Mouse (Mus musculus): ENCODE measurements around the gene Pgf. TPM values are rescaled to one million over a fixed set of nuclear protein-coding genes. Genes with fewer than 3 reads are reported as not detected.
A peak's percentile ranks its signal among the peaks of the same experiment; 100 is the strongest.

Gene Pgf
- not detected in 2 replicates for total RNA-seq (2015; ENCODE audit: low replicate concordance)
- total RNA-seq (2017; ENCODE audit: low replicate concordance) = not detected in 2 replicates

DNA sequence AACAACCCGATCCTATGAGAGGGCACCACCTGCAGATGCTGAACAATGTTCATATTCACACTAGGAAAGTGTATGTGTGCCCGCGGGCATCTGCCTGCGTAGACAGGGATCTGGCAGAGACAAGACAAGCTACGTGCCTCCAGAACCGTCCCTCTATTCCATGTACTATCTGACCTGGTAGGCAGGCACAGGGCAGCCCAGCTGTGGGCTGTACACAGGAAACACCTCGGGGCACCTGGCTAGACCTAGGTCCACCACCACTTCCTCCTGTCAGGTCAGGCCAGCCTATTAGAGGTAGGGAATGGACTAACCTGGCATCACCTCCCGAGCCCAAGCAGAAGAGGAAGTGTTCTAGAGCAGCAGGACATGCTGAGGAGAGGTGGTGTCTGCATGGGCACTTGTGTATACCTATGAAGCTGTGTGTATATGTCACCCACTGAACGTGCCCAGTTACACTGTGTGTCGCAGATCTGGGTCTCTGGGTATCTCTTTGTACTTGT is at the start of gene Pgf:
TSS of gene Pgf (minus strand) at position 51 of the 500 bp plus-strand sequence.
- no peak for ATAC-seq (replicated peaks; ENCODE audit: low FRiP score, poor library complexity, severe bottlenecking)

DNA sequence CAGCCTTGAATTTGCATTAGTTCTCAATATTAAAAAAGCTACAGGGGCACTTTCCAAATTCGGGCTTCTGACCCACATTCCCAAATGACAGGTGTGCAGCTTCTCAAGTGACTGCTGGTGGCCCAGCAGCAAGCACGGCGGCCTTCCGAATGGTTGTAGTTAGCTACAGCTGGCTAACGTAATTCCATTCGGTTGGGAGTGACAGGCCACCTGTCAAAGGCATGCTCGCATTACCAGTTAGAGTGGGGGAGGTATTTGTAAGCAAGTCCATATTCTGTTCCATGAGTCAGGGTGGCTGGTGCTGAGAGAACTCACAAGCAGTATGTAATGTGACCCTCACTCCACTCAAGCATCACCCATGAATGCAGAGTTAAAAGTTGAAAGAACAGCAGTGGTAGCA is 49.6 kb upstream of the Pgf start:
- ATAC-seq (replicated peaks; ENCODE audit: low FRiP score, poor library complexity, severe bottlenecking) = no peak

DNA sequence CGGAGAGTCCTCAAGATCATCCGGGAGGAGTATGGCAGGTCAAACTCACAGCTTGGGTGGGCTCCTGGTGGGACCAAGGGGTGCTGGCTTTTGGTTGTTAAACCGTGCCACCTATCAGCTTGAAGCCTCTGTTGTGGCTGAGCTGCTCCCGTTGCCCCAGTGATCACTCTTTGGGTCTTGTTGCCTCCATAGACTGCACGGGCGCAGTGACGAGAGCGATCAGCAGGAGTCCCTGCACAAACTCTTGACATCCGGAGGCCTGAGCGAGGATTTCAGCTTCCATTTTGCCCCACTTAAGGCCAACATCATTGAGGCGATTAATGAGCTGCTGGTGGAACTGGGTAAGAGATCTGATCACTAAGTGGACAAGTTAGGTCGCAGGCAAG is 42.3 kb upstream of the Pgf start:
- peak; percentile 26 for ATAC-seq (replicated peaks; ENCODE audit: low FRiP score, poor library complexity, severe bottlenecking)

DNA sequence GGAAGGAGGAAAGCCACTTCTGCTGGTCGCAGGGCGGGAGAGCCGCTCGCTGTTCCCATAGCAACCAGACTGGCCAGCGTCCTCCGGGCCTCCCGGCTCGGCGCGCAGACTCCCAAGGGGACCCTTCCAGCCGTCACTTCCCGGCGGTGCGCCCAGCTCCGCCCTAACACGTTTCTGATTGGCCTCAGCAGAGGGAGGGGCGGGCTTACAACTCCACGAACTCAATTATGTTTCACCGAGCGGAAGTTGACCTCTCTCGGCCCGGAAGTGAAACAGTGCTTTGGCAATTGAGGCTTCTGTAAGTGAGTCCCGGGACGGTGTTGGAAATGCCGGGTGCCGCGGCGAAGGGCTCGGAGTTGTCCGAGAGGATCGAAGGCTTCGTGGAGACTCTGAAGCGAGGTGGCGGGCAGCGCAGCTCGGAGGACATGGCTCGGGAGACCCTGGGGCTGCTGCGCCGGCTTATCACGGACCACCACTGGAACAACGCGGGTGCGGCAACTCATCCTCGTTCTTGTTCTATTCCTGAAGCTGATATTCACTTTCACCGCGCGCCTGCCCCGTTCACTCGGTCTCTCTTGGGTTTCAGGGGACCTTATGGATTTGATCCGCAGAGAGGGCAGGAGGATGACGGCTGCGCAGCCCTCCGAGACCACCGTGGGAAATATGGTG is 41.8 kb upstream of the Pgf start, which contains the start of gene Eif2b2:
TSS of gene Eif2b2 (plus strand) at position 246 of the 669 bp plus-strand sequence.
- ATAC-seq (replicated peaks; ENCODE audit: low FRiP score, poor library complexity, severe bottlenecking) = peak; percentile 97

DNA sequence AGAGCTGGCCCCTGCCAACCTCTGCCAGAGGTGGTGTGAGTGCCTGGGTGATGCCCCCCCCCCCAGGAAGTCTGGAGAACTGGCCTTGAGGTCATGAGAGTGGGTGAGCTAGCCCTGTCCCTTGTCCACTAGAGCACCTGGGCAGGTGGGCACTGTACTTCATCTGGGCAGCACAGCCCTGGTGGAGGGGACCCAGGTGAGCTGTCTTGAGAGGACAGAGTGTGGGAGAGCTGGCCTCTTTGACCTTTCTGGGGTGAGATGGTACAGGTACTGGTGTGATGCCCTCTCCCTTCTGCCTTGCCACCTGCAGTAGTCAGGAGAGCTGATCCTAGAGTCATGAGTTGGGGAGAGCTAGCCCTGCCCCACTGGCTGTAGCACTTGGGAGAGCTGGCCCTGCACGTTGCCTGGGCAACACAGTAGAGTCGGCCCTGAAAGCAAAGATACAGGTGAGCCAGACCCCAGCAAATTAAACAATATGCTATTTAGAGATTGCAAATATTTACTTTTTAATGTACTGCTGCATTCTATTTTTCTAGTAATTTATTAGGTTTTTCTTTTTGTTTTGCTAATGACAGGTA is 40.2 kb upstream of the Pgf start:
- no peak for ATAC-seq (replicated peaks; ENCODE audit: low FRiP score, poor library complexity, severe bottlenecking)

DNA sequence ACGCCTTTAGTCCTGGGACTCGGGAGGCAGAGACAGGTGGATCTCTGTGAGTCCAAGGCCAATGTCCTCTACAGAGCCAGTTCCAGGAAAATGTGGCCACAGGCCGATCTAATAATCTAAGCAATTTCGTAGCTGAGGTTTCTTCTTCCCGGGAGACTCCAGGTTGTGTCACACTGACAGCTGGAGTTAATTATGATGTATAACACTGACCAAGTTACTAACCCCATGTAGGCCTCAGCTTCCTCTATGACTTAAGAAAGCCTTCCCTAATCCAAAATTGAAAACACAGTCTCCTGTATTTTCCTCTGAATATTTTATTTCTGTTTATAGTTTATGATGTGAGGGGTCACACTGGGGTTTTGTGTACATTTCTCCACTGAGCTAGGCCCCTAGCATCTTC is 37.4 kb upstream of the Pgf start:
- ATAC-seq (replicated peaks; ENCODE audit: low FRiP score, poor library complexity, severe bottlenecking) = no peak

DNA sequence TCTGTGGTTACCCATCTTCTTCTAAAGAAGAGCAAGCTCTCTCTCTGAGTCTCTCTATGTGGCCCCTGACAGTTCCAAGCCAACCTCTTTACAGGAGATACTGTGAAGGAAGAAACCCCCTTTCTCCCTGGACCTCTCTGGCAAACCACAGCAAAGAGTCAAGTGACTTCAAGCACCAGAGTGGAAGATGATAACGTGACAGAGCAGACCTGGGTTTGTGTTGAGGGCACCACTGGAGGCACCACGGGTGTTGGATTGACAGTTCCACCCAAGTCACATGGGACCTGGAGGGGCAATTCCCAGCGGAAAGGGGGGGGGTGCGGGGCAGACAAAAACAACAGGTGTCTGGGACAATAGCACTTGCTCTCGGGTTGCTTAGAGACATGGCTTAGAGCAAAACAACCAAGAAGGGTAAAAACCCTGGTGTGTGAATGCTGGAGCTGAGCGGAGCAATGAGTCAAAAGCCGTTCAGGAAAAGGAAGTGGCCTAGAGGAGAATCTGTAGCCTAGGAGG is 31.2 kb upstream of the Pgf start:
- no peak for ATAC-seq (replicated peaks; ENCODE audit: low FRiP score, poor library complexity, severe bottlenecking)

DNA sequence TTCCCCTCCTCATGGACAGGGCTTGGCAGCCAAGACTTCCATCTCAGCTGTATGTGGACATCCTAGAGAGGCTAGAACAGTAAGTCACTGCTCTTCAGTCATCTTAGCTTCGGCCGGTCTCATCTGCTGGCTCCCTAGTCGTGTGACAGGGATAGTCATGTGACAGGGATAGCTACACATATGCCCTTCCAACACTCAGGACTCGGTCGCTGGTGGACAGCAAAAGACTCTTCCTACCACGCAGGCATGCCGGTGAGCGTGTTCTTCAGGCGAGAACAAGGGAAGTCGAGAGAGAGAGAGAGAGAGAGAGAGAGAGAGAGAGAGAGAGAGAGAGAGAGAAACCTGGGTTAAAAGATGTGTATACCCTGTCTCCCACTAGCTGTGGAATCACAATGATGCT is 27.8 kb upstream of the Pgf start:
- ATAC-seq (replicated peaks; ENCODE audit: low FRiP score, poor library complexity, severe bottlenecking) = no peak

DNA sequence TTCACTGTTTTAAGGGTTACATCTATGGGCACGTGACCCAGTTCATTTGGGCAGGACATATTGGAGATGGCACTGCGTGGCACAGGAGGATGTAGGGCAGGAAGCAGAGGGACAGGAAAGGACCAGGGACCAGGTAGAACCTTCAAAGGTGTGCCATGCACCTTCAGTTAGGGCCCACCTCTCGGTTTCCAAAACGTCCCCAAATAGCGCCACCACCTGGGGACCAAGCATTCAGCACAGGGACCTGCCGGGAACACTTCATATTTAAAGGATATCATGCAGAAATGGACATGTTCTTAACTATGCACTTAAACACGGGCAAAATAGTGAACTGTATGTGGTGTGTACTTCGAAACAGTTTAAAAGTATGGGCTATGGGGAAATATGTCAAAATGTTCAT is 26.5 kb upstream of the Pgf start:
- no peak for ATAC-seq (replicated peaks; ENCODE audit: low FRiP score, poor library complexity, severe bottlenecking)

DNA sequence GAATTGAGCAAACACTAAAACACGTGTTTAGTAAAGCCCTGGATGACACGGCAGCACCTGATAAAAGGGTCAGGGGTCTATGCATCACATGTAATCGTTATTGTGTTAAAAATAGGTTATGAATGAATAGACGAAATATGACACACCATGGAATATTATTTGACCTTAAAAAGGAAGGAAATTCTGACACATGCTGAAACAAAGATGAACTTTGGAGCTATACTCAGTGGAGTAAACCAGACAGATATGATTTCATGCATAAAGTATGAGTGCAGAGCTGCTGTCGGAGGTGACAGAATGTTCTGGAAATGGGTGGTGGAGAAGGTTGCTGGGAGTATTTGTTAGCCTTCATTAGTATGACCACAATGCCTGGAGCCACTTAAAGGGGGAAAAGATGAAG is 26.1 kb upstream of the Pgf start:
- ATAC-seq (replicated peaks; ENCODE audit: low FRiP score, poor library complexity, severe bottlenecking) = no peak

DNA sequence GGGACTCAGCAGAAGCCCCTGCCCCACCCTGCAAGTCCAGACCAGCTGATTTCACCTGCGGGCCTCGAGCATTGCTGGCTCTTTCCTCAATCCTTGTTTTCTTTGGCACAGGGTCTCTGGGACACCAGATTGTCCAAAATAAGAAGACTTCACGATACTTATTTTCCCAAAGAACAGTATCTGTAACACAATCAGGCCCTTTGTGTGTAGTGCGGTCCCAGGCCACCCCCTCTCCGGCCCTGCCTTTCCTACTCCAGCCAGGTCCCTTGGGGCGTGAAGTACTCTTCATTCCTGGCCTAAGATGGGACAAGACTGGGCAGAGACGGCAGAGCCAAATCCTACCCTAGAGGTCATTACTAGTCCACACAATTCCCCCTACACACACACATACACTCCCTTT is 24.6 kb upstream of the Pgf start:
- ATAC-seq (replicated peaks; ENCODE audit: low FRiP score, poor library complexity, severe bottlenecking) = no peak

DNA sequence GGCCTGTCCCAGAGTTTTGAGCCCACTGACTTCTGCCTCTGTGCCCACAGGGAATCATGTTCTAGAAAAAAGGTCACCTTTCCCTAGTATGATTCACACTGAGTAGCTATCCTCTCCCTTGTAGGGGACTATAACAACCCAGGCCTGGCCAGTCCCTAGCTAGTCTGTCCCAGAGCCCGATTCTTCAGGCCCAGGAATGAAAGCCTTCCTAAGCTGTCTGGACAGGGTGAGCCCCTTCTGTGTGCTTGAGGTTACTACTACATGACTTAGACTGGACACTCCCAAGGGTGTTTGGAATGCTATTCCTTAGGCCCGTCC is 24.2 kb upstream of the Pgf start:
- no peak for ATAC-seq (replicated peaks; ENCODE audit: low FRiP score, poor library complexity, severe bottlenecking)

DNA sequence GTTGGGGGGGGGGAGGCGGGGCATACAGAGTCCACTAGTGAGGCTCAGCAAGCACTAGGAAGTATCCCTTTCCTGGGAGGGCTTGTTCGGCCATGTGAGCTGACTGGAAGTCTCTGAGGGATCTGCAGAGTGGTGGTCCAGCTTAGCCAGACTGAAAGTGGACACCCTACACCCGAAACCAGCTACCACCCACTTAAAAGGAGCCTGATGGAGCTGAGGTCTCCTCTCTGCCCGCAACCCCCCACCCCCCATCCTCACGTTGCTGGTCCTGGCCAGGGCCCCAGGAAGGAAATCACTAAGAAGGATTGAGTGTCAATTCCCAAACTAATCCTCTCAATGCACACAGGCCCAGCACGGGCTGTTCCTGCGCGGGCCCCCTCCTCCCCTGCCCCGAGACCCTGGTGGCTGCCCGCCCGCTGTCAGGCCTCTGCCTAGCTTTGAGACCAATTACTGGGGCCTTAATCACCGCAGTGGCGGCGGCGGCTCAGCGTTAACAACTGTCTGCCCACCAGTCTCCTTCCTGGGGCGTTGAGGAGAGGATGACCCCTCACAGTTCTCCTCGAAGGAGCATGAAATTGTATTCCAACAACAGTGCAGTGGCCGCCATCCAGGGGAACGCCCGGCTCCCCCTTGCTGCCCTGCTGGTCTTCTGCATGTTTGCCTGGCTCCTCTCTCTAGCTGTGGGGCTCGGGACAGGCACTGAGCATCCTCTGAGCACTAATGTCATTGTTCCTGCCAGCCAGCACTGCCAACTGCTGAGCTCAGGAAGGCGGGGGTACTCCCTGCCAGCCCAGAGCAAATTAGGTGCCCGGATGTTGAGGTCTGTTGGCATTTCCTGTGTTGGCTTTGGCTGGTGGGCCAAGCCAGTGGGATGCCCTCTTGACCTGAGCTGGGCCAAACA is 23.6 kb upstream of the Pgf start:
- no peak for ATAC-seq (replicated peaks; ENCODE audit: low FRiP score, poor library complexity, severe bottlenecking)

DNA sequence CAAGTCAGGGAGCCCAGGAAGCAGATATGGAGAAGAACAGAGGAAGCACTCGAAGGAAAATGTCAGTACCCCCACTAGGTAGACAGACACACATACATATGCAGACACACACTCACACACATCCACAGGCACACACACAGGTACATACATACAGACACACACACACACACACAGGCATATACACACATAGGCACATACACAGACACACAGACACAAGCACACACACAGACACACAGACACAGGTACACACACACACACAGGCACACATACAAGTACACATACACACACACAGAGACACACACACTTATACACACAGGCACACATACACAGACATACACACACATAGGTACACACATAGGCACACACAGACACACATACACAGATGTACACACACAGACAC is 22.4 kb upstream of the Pgf start:
- ATAC-seq (replicated peaks; ENCODE audit: low FRiP score, poor library complexity, severe bottlenecking) = no peak

DNA sequence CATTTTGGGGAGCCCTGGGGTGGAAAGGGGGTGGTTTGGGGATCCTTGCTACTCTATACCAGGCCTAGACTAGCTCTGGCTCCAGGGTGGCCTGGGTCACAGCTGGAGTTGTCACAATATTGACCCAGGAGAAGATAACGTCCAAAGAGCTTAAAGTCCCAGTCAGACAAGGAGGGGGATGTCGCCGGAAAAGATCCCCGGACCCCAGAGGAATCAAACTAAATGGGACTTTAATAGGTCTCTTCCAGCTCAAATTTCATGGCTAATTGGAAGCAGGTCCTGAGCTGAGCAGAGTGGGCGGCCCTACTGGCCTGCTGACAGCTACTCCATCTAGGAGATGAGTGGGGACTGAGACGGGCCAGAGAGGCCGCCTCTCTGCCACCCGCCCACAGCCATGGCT is 20.3 kb upstream of the Pgf start:
- no peak for ATAC-seq (replicated peaks; ENCODE audit: low FRiP score, poor library complexity, severe bottlenecking)

DNA sequence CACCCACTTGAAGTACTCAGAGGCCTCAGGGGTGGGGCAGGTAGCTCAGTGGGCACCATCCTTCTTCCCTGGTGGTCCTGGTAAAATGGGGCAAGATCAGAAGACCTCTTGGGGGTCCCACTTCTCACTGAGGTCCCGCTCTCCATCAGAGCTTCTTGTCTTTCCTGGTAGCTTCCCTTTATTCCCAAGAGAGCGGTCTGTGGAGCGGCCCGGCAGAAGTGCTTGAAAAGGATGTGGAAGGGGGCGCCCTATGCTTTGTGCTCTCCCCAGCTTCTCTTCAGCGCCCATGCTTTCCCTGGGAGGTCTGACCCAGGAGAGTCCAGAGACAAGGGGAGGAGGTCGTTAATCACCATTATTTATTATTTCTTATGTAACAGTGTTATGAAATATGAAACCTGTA is 19.8 kb upstream of the Pgf start:
- no peak for ATAC-seq (replicated peaks; ENCODE audit: low FRiP score, poor library complexity, severe bottlenecking)

DNA sequence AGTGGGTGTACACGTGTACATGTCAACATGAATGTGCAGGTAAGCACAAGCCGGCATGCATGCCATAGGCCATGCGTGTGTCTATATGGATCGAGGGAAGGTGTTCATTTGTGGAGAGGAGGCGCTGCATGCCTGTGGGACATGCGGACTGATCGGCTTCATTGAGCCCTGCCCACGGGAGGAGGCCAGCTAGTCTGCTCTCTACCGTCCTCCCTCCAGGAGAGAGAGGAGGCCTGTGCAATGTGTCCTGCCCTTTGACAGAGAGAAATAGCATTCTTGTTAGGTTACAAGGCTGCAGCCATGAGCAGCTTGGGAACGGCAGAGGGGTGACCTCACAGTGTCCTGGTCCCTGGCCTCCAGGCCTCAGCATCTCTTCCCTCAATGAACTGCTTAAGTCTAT is 18.6 kb upstream of the Pgf start:
- ATAC-seq (replicated peaks; ENCODE audit: low FRiP score, poor library complexity, severe bottlenecking) = no peak

DNA sequence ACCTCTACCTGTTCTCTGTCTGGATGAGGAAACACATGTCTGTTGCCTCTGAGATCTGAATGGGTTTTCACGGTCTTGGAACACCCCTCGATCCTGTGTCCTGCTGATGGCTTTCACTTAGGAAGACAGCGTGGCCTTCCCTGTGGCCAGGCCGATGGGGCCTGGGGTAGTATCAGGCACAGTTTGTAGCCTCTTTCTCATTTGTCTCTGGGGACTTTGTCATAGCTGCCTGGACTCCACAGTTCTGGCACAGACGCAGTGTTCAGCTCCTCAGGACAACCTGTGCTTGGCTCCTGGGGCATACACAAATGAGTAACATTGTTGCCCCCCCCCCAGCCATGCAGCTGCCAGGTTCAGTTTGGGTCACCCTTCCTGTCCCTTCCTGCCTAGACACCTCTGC is 17.5 kb upstream of the Pgf start:
- no peak for ATAC-seq (replicated peaks; ENCODE audit: low FRiP score, poor library complexity, severe bottlenecking)

DNA sequence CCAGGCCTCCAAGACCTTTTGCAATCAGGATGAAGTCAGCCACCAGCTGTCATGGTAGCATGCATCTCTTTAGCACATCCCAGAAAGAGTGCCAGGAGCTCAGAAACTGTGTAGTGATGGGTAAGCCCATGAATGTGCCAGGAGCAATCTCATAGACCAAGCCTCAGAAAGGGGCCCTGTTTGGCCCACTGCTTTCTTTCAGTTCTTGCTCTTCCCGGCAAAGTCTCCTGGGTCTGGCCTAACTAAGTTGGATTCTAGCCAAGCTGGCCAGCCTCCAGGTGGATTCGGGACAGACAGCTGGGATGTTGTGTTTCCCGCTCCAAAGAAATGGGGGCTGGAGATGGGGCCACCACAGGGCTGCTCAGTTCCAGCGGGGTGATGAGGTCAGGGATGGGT is 17.0 kb upstream of the Pgf start:
- no peak for ATAC-seq (replicated peaks; ENCODE audit: low FRiP score, poor library complexity, severe bottlenecking)

DNA sequence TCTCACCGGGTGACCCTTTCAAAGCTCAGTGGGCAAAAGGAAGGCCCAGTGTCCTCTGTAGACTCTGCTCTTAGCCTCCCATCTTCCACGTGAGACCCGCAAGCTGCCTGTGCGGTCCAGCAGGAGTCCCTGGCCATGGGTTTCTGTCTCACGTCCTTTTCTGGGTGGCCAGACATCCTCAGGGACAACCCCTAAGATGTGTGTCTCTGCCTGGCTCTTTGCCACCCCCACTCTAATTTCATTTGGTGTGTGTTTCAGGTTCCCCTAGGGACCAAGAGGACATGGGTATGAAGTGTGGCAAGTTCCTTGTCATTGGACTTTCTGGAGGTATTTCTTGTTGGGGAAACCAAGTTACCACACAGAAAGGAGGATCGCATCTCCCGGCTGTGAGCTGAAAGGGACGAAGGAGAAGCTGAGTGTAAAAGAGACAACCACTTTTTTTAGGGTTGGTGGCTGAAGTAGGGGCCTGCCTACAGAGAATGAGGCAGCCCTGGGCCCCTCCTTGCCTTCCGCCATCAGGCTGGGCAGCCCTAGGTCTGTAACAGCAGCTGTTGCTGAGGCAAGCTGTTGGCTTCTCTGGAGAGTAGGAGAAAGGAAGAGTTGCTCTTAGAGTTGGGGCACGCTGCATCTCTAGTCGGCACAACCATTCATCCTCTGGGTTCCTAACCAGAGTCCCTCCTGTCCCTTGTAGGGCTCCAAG is 16.5 kb upstream of the Pgf start:
- no peak for ATAC-seq (replicated peaks; ENCODE audit: low FRiP score, poor library complexity, severe bottlenecking)
